Mouse (Mus musculus): ENCODE measurements around the gene Sfrp5. TPM values are rescaled to one million over a fixed set of nuclear protein-coding genes. Genes with fewer than 3 reads are reported as not detected.

Sfrp5 gene
- 1 to 10 TPM; 6.2 to 6.9 TPM for total RNA-seq (2021)
- long read RNA-seq, experiment 1, transcript Sfrp5-201 (3 exons, 1,900 nt): major isoform, 9 of 12 reads
- long read RNA-seq, experiment 1, partial matches to known transcripts: 0 of 12 reads
- long read RNA-seq, experiment 1, other reads (novel, unspliced or antisense): 3 of 12 reads
- long read RNA-seq, experiment 2, transcript Sfrp5-201 (3 exons, 1,900 nt): major isoform, 10 of 12 reads
- long read RNA-seq, experiment 2, partial matches to known transcripts: 0 of 12 reads
- long read RNA-seq, experiment 2, other reads (novel, unspliced or antisense): 2 of 12 reads

DNA sequence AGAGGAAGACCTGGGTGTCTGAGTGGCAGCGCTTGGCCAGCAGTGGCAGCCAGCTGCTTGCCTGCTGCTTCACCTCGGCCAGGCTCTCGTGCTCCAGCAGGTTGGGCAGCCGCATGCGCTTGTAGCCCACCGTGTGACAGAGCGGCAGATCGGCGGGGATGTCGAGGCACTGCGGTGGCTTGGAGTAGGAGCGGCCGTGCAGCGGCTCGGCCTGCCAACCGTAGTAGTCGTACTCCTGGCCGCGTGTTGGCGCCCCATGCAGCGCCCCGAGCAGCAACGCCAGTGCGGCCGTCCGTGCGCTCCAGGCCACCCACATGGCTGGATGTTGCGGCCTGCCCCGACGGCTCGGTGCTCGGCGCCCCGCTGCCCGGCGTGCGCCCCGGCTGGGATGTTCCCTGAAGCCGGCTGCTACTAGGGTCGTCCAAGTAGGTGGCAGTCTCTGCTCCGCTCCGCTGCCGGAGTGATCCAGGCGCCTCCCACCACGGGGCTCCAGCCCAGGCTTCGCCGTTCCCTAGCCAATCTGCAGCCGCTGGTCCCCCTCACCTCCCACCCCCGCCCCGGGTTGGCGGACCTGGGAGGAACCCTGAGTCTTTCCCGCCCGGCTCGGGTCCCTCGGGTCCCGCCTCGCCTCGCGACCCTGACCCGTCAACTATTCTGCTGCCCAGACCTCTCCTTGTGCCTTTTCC, at the start of gene Sfrp5:
Sfrp5 (minus strand) TSS at position 557 of the 686 bp plus-strand sequence.
- no peak for DNase-seq (ENCODE audit: low spot score in 2 of 2)

DNA sequence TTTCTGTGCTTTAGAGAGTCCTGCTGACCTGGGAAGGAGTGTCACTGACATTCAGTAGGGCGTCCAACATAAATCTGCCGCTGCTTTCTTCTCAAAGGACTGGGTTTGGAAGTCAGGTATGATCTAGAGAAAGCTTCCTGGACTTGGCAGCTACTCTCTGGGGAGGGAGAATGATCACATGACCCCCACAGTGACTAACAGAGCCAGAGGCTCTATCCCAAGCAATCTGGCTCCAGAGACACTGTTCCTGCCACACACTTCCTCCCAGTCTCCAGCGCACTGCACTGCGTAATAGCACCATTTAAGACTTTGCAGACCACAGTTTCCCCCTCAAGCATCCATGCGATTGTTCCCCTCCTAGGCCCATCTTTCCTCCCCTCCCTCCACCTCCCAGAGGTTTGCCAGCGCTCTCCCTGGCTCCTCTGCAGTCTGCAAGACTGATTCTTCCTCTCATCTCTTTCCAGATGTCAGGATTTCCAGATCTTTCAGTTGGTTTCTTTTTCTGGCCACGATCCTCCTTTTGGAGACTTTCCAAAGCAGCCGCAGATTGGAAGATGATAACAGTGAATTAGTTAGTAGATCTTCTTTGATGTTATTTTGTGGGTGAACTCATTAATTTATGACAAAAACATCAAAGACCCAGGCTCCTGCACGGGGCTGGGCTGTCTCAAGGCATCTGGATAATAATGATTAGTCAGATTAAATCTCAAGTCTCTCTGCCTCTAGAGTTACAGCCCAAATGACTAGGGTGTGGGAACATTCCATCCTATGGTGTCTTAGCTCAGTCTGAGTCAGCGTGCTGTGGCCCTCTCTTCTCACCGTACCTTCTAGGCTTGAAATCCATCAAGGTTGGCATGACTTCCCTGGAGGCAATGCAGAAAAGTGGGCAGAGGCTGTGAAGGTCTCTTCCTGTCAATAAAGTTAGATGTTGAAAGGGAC, 48.2 kb upstream of the Sfrp5 start:
- no peak for DNase-seq (ENCODE audit: low spot score in 2 of 2)

DNA sequence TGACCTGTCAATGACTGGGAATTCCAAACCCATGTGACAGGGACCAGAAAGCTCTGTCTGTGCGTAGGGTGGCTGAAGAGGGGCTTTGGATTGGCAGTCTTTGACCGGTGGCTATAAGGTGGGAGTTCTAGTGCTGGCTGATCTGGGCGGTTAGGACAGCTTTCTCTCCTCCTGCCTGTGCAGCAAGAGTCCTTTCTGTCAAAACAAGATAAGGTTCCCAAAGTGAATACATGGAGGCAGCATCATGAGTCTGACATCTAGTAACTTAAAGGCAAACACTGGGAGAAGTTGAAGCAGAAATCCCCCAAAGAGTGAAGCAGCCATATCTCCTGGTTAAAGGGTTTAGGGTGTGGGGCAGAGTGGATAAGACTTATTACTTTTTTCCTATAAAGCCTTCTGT, 45.5 kb upstream of the Sfrp5 start, which contains the start of gene Golga7b:
Golga7b (plus strand) TSS at position 56 of the 400 bp plus-strand sequence.
- no peak for DNase-seq (ENCODE audit: low spot score in 2 of 2)

DNA sequence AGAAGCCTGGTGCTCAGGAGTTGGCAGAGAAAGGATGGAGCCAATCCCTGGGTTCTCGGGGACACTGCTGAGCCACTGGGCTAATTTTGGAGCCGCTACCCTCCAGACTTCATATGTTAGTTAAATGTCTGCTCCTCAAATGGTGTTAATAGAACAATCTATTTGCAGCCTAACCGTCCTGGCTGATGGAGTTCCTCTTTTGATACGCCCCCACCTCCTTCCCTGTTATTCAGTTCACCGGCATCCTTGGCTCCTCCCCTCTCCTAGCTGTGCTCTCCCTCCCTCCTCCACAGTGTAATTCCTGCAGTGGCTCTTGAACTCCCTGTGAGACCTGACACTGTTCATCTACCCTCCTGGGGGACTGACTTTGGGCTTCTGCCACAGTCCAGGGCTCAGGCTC, 44.6 kb upstream of the Sfrp5 start:
- no peak for DNase-seq (ENCODE audit: low spot score in 2 of 2)

DNA sequence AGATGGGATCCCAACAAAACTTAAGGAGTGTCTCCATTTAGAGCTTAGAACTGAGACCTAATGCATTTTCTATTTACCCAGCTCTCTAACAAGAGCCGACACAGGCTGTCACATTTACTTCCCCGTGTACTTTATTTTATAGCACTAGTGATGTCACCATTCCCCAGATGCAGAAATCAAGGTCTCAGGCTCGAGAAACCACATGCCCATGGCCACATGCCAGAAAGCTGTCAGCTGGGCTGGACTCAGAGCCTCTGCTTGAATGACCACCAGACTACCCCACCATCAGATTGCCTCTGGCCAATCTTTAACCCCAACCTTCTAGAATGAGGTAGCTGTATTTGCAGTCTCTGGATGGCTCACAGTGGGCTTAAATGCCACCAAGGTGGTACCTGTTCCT, 41.3 kb upstream of the Sfrp5 start:
- no peak for DNase-seq (ENCODE audit: low spot score in 2 of 2)

DNA sequence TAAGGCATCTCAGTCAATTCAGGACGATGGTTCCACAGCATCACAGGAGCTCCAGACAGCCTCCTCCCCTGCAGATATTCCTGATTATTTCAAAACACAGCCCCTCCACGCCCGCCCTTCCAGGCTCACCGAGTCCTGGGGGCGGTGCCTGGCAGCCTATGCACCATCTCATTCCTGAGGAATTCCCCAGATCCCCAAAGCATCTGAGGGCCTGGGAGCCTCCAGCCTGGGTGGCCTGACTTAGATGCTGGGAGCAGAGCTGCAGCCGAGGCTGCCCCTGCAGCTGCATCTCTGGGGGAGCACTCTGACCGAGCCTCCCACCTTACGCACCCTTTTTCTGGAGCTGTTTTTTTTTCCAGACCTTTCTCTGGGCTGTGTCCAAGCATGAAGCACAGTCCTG, 38.8 kb upstream of the Sfrp5 start:
- no peak for DNase-seq (ENCODE audit: low spot score in 2 of 2)

DNA sequence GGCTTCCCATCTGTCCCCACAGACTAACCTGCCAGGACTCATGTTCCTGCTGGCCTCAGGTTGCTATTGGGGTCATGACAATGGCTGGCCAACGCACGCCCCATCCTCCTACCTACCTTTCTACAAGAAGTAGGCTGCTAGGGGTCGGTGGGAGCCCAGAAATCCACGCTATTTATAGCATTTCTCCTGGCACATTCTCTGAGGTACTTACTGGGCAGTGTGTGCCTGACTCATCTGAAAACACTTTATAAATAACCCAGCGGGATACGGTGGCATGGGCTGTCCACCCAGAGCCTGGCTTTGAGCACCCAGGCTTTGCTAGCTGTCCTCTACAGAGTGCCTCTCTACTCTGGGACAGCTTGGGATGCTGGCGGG, 36.3 kb upstream of the Sfrp5 start:
- no peak for DNase-seq (ENCODE audit: low spot score in 2 of 2)

DNA sequence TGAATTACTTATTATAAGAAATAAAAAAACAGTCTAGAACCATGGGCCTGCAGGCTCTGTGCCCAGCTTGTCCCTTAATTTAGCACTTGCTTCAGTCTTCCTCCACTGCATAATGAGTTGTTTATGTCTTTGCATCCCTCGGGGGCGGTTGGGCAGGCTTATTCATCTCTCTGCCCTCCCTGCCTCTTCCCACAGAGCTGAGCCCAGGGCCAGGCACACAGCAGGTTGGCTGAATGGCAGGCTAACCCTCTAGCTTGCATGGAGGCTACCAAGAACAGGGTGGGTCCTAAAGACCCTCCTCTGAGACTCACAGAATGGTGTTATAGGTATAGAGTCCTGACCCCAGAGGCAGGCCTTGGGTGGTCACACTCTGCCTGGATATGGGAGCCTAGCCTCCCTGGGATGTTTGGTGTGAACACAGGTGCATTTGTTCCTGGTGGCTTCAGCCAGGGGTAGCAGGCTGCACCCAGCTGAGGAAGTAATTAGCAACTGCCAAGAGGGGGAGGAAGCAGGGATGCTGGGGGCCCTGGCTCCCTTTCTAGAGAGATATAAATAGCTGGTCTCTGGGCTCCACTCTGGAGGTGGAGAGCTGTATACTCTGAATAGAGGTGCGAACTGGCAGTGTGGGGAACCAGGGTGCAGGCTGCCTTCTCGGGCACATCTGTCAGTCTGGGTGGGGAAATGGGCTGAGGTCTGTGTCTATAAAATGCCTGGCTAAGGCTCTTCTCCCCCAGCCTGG, 35.7 kb upstream of the Sfrp5 start:
- no peak for DNase-seq (ENCODE audit: low spot score in 2 of 2)

DNA sequence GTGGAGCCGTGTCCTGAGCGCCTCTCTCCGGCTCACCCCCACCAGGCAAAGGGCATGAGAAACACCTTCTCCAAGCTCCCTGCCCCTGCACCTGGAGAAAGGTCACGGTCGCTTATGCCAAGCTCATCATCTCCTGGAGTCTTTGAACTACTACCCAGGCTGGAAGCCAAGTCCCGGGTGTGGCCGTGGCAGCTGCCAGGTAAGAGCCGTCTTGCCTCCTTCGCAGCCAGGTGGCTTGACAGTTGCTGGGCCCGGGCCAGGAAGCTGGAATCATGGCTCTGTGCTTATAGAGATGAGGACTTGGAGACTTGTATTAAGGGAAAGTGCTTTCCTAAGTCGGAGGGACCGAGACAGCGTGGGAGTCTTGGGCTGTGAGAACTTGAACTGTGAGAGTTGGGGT, 28.9 kb upstream of the Sfrp5 start:
- DNase-seq (ENCODE audit: low spot score in 2 of 2): no peak

DNA sequence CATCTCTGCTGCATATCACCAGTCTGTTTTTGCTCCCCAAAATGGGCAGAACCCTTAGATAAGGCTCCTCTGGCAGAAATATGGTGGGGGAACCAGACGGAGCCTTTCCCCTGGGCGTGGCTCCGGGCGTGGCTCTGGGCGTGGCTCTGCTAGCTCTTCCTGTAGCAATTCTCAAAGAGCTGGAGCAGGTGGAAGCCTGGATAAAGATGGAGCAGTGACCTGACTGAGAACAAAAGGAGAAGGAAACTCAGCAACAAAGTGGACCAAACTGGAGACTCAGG, 28.2 kb upstream of the Sfrp5 start:
- no peak for DNase-seq (ENCODE audit: low spot score in 2 of 2)

DNA sequence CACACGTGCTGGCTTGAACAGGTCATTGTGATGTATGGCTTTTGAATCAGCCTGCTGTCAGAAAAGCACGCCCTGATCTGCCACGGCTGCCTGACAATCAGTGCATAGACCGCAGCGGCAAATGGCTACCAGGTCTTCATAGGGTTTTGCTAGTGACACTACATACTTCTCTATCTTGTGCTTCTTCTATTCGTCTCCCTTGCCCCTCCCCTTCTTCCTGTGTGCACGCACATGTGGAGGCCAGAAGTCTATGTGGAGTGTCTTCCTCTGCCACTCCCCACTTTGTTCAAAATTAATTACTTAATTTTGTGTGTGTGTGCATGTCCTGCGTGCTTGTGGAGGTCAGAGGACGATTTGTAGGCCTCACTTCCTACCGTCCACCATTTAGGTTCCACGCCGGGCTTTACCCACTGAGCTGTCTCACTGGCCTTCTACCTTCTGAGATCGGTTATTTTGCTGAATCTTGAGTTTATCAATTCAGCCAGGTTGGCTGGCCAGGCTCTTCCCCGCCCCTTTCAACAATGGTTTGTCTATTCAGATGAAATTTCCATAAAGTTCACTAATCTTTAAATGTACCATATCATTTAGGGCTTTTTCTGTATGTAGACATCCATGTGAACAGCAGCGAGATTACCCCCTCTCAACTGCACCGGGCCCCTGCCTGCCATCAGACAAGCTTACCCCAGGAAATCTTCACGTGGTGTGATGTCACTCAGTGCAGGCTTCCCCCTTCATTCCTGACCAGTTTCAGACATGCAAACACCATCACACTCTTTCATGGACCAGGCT, 27.6 kb upstream of the Sfrp5 start:
- DNase-seq (ENCODE audit: low spot score in 2 of 2): no peak

DNA sequence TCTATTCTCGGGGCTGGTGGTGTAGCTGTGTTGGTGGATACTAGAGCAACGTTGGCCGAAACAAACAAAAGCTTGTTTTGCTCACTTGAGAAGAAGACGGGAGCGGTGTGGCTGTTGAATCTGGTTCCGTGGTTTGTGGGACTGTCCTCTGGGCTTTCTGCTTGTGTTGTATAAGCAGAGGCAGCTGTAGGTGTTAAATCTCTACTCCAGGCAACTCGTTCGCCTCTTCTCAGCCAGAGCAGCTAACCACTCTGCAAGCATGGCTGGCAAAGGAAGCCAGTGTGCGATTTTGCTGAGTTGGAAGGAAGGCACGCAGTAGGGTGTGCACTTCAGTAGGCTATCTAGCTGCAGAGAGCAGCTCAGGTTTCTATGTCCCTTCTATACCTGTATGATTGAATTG, 24.4 kb upstream of the Sfrp5 start:
- no peak for DNase-seq (ENCODE audit: low spot score in 2 of 2)

DNA sequence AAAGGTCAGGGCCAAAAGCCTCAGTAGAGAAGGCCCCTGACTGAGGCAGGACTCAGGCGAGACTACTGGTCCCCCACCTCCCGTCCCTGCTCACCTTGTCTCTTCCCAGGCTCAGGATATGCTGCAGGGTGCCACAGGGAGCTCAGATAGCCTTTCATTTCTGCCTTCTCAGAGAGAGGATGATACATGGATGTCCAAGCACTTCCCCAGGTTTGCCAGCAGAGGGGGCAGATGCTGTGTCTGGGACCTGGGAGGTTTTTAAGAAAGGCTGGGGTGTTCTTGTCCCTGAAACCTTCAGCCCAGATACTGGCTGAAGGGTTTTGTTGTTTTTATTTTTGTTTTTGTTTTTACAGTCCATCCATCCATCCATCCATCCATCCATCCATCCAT, 15.3 kb upstream of the Sfrp5 start:
- DNase-seq (ENCODE audit: low spot score in 2 of 2): peak in 1 of 2 experiments; percentile 31

DNA sequence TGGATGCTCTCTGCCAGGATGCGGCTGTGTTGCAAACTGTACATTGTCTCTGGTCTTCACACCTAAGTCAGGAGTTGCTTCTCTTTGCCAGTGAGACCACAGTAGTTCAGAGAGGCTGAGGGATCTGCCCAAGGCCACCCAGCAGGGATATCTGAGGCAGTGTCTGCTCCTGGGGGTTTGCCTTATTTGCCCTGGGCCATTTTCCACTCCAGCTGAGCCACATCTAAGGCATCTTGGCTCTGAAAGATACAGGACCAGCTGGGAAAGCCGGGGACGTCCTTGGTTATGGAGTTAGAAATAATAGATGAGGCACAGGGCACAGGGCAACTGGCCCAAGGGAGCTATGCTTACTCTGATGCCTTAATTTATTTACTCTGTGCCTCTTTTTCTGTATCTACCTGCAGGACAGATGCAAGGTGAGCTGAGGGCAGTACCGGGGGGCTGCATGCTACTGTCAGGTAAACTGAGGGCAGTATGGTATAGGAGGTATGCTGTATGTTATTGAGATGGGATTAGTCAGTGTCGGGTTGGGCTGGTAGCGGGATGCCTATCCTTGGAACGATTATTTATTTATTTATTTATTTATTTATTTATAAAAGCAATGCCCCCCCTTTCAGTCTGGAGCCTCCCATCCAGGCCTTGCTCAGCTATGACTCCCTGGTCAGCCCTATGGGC, 14.8 kb upstream of the Sfrp5 start:
- DNase-seq (ENCODE audit: low spot score in 2 of 2): no peak

DNA sequence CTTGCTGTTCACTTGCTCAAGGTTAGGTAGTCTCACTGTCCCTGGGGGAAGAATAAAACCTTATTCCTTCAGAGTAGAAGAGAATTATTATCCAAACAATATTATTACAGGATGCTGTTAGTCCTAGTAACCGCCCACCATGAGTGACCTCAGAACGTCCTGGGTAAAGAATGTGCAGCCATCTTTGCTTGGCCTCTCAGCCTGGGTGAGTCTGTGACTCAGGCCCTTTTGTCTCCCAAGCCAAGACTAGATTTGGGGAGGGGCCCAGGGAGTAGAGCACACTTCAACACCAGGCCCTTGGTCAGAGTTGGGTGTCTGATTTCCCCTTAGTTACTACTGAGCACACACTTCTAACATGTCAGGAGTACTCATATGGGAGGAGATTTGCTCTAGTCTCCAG, 12.5 kb upstream of the Sfrp5 start:
- DNase-seq (ENCODE audit: low spot score in 2 of 2): no peak

DNA sequence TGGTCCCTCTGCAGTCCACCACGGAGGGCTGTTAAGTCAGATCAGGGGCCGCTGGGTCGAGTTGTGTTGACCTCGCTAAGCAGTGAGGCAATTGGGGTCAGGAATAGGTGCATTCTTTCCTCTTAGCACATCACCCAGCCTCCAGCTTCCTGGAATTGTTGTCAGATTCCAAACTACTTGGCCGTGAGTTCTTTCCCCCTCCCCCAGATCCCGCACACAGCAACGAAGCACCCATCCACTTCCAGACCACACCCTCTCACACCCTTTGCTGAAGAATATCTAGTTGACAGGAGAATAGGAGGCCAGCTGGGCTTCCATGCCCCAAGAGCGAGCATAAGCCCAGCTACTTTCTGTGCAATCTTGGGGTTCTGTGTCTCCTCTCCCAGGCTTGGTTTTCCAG, 9.9 kb upstream of the Sfrp5 start:
- DNase-seq (ENCODE audit: low spot score in 2 of 2): no peak

DNA sequence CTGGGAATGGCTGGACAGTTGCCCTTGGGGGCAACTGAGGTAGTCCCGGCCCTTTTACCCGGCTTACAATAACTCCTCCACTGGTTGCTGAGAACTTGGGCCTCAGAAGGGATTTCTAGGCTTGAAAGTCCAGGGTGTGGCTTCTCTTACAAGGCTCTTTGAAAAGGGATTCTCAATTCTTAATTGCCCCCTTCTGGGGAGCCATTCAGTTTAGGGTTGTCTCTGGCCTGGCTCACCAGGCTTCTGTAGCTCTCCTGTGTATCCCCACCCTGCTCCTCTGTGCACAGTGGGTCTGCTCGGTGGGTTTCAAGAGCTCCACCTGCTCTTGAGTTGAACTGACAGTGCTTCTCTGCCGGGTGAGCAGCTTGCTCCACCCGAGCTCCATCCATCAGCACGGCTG, 7.9 kb upstream of the Sfrp5 start:
- no peak for DNase-seq (ENCODE audit: low spot score in 2 of 2)

DNA sequence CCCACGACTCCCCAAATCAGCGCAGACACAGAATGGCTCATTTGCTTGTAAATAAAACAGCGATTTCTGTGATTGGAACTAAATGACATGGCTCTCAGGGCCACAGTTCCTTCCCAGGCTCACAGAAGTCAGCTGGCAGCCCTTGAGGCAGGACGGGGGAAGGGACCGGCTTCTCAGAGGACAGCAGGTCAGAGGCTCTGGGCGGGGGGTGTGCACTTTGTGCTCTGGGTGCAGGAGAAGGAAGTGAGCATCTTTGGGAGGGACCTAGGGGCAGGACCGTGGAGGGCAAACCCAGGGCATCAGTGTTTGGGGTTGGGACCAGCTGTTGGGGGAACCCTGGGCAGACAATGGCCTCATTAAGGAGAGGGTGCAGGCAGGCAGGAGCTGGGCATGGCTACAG, 7.4 kb upstream of the Sfrp5 start:
- no peak for DNase-seq (ENCODE audit: low spot score in 2 of 2)

DNA sequence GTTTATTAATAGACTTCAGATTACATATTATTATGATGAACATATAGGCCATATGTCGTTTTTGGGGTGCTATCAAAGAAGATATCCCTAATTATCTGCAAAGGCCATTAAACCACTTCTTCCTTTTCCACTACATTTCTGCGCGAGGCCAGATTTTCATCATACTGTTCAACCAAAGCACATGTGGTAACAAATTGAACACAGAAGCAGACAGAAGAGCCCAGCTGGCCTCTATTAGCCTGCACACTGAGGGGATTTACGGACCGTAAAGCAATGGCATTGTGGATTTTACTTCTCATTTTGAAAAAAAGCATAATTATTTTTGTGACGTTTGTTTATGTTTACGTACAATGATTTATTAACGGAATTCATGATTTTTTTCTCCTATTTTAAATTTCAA, 3.1 kb upstream of the Sfrp5 start:
- no peak for DNase-seq (ENCODE audit: low spot score in 2 of 2)

DNA sequence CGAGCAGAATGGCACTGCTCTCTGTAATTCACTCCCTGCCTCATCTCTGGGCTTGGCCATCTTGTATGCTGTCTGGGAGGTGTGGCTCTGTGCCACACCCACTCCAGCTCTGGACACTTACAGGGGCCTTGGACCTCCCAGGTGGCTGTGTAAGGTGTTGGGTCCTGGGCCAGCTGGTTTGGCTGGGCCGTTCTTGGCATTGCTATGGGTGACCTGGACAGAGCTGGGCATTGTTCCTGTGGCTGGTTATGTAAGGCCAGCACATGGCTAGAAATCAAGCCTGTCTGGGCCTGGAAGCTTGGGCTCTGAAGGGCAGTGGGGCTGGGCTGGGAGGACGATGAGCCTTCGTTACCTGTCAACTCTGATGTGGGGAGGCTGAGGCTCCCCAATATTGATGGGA, 2.3 kb upstream of the Sfrp5 start:
- DNase-seq (ENCODE audit: low spot score in 2 of 2): no peak
